ENCODE assay signal across 29 mouse cellular contexts in genomic region chr17:34943128-34943815, GRCm38 (mm10). TPM values are rescaled to one million over a fixed set of nuclear protein-coding genes. Genes with fewer than 3 reads are reported as not detected.
A peak's percentile ranks its signal among the peaks of the same experiment; 100 is the strongest.
DNase-seq lines count a peak whose midpoint lies in the region; ATAC-seq lines count a peak whose summit lies in the region.
"Had no signal": no experiment of that assay in that cellular context is flagged by ENCODE, and none has a peak within 500 bp of the region (broad histone marks: within the 10 kb centered on the region; RNA-seq: fewer than 3 reads in every experiment).

No protein-coding gene starts in this region.

- H3K4me2 ChIP-seq in kidney, embryonic 14.5 days (replicated peaks; ENCODE audit: low read depth, low read length), result no peak overlapping the region
- H3K4me2 ChIP-seq in limb, embryonic 13.5 days (replicated peaks), result no peak overlapping the region
- H3K4me2 ChIP-seq in intestine, embryonic 14.5 days (ENCODE audit: low read length), result no peak overlapping the region
- H3K4me2 ChIP-seq: heart, embryonic 13.5 days; hindbrain, embryonic 14.5 days; limb, embryonic 15.5 days; liver, embryonic 15.5 days; lung, embryonic 14.5 days; midbrain, embryonic 12.5 days; neural tube, embryonic 13.5 days had no signal

- H3K9me3 ChIP-seq in kidney, embryonic 14.5 days (ENCODE audit: control insufficient read depth, low read length), result no peaks in the 10 kb centered on the region
- no peaks in the 10 kb centered on the region for H3K9me3 ChIP-seq in limb, embryonic 13.5 days
- H3K9me3 ChIP-seq in limb, embryonic 10.5 days (replicated peaks), result no peaks in the 10 kb centered on the region
- 0 out of 2 replicates have a peak, but pooled peaks cover 2% of the 10 kb centered on the region for H3K9me3 ChIP-seq in intestine, embryonic 14.5 days (ENCODE audit: control insufficient read depth, low read length)
- H3K9me3 ChIP-seq: heart, embryonic 13.5 days; limb, embryonic 15.5 days; liver, embryonic 15.5 days; midbrain, embryonic 12.5 days; neural tube, embryonic 13.5 days had no signal

- no peak overlapping the region for H3K9ac ChIP-seq in kidney, embryonic 14.5 days (ENCODE audit: low read depth, low read length)
- 0 out of 2 replicates have a peak overlapping the region, but pooled peaks have one; percentile 4 for H3K9ac ChIP-seq in limb, embryonic 13.5 days
- no peak overlapping the region for H3K9ac ChIP-seq in intestine, embryonic 14.5 days (ENCODE audit: low read length)
- H3K9ac ChIP-seq: hindbrain, embryonic 14.5 days; limb, embryonic 15.5 days; liver, embryonic 15.5 days; lung, embryonic 14.5 days; midbrain, embryonic 12.5 days; neural tube, embryonic 13.5 days had no signal

- ATAC-seq in kidney, embryonic 14.5 days (ENCODE audit: low FRiP score, low TSS enrichment), result no peak
- no peak for ATAC-seq in limb, embryonic 13.5 days (ENCODE audit: low FRiP score, low read depth)
- ATAC-seq in intestine, embryonic 14.5 days (replicated peaks; ENCODE audit: low FRiP score, low TSS enrichment, low read depth), result peak; percentile 45; the same call in 1 of the 2 replicates
- ATAC-seq: forebrain, embryonic 16.5 days had no signal

- DNase-seq in kidney, adult 11 months, result peak; percentile 51
- DNase-seq in limb, embryonic 10.5 days (ENCODE audit: low spot score), result no peak
- DNase-seq in intestine, embryonic 14.5 days (ENCODE audit: low spot score), result peak; percentile 63
- DNase-seq in lung, postnatal 14 days, result no peak
- no peak for DNase-seq in embryo, embryonic 10.5 days (ENCODE audit: low spot score)
- DNase-seq: adrenal gland, postnatal 14 days; cerebellum, adult 11-12 months; cerebellum, adult 9-11 months; gastrocnemius, postnatal 10 days; heart, postnatal 10 days; lung, embryonic 14.5 days; thymus, postnatal 14 days had no signal

- H3K36me3 ChIP-seq in kidney, embryonic 14.5 days (ENCODE audit: control insufficient read depth, insufficient read depth, low read length), result no peaks in the 10 kb centered on the region
- H3K36me3 ChIP-seq in limb, embryonic 13.5 days, result no peaks in the 10 kb centered on the region
- H3K36me3 ChIP-seq in limb, embryonic 10.5 days, result no peaks in the 10 kb centered on the region
- H3K36me3 ChIP-seq in intestine, embryonic 14.5 days (ENCODE audit: control insufficient read depth, insufficient read depth, low read length), result no peaks in the 10 kb centered on the region
- H3K36me3 ChIP-seq: heart, embryonic 13.5 days; limb, embryonic 15.5 days; liver, embryonic 15.5 days; midbrain, embryonic 12.5 days had no signal

- no peaks in the 10 kb centered on the region for H3K27me3 ChIP-seq in kidney, embryonic 14.5 days (ENCODE audit: control insufficient read depth, insufficient read depth, low read length)
- H3K27me3 ChIP-seq in limb, embryonic 13.5 days, result no peaks in the 10 kb centered on the region
- no peaks in the 10 kb centered on the region for H3K27me3 ChIP-seq in limb, embryonic 10.5 days (ENCODE audit: low read depth, poor library complexity, severe bottlenecking)
- H3K27me3 ChIP-seq in intestine, embryonic 14.5 days (replicated peaks; ENCODE audit: control insufficient read depth, insufficient read depth, low read length), result no peaks in the 10 kb centered on the region
- H3K27me3 ChIP-seq: heart, embryonic 13.5 days; limb, embryonic 15.5 days; liver, embryonic 15.5 days; midbrain, embryonic 12.5 days; neural tube, embryonic 13.5 days had no signal

- WGBS in kidney, embryonic 14.5 days, result 78% methylated on average over 4 of the region's 4 CpGs
- 81% methylated on average over 4 of the region's 4 CpGs for WGBS in limb, embryonic 13.5 days
- WGBS in limb, embryonic 10.5 days, result 86% methylated on average over 4 of the region's 4 CpGs
- 72% methylated on average over 4 of the region's 4 CpGs for WGBS in intestine, embryonic 14.5 days

- H3K4me3 ChIP-seq in kidney, embryonic 14.5 days (ENCODE audit: low read length), result no peak overlapping the region
- no peak overlapping the region for H3K4me3 ChIP-seq in limb, embryonic 13.5 days
- H3K4me3 ChIP-seq in limb, embryonic 10.5 days, result no peak overlapping the region
- no peak overlapping the region for H3K4me3 ChIP-seq in intestine, embryonic 14.5 days (ENCODE audit: low read depth, low read length)
- H3K4me3 ChIP-seq: erythroblast, embryonic 14.5 days; heart, embryonic 13.5 days; limb, embryonic 15.5 days; liver, embryonic 15.5 days; midbrain, embryonic 12.5 days; myocyte; neural tube, embryonic 13.5 days had no signal

- 0 out of 2 replicates have a peak, but pooled peaks cover 5% of the 10 kb centered on the region for H3K4me1 ChIP-seq in kidney, embryonic 14.5 days (ENCODE audit: control insufficient read depth, insufficient read depth, low read length)
- H3K4me1 ChIP-seq in limb, embryonic 13.5 days, result peaks cover 9% of the 10 kb centered on the region
- peaks cover 12% of the 10 kb centered on the region for H3K4me1 ChIP-seq in limb, embryonic 10.5 days
- peaks cover 6% of the 10 kb centered on the region for H3K4me1 ChIP-seq in intestine, embryonic 14.5 days (replicated peaks; ENCODE audit: control insufficient read depth, insufficient read depth, low read length)

- H3K27ac ChIP-seq in kidney, embryonic 14.5 days (ENCODE audit: low read depth, low read length), result no peak overlapping the region
- H3K27ac ChIP-seq in limb, embryonic 13.5 days, result no peak overlapping the region
- H3K27ac ChIP-seq in limb, embryonic 10.5 days, result no peak overlapping the region
- peak overlapping the region; percentile 65 for H3K27ac ChIP-seq in intestine, embryonic 14.5 days (ENCODE audit: low read depth)
- H3K27ac ChIP-seq: heart, embryonic 13.5 days; hindbrain, embryonic 14.5 days; limb, embryonic 15.5 days; liver, embryonic 15.5 days; midbrain, embryonic 12.5 days; neural tube, embryonic 13.5 days had no signal

RNA-seq across cellular contexts. Expression of gene Neu1, which starts 12.2 kb away (rescaled TPM):
- 19.6 and 23.2 TPM in 2 replicates for polyA plus RNA-seq in kidney, embryonic 14.5 days (2014; fragmentation: Nextera tagmentation; extraction: Ambion mirVana)
- 20.0 and 21.0 TPM in 2 replicates for polyA plus RNA-seq in limb, embryonic 13.5 days (2015; fragmentation: Nextera tagmentation; extraction: Ambion mirVana)
- 14.6 and 16.1 TPM in 2 replicates for polyA plus RNA-seq in limb, embryonic 10.5 days (2016; fragmentation: Nextera tagmentation; extraction: Ambion mirVana)
- polyA plus RNA-seq in intestine, embryonic 14.5 days (2014; fragmentation: Nextera tagmentation; extraction: Ambion mirVana), result 40.1 and 42.8 TPM in 2 replicates

RNA-seq across cellular contexts. Expression of gene Hspa1b, which starts 15.8 kb away (rescaled TPM):
- 0.54 and 0.80 TPM in 2 replicates for polyA plus RNA-seq in kidney, embryonic 14.5 days (2014; fragmentation: Nextera tagmentation; extraction: Ambion mirVana)
- polyA plus RNA-seq in limb, embryonic 13.5 days (2015; fragmentation: Nextera tagmentation; extraction: Ambion mirVana), result 0.32 and 0.43 TPM in 2 replicates
- 0.08 and 0.14 TPM in 2 replicates for polyA plus RNA-seq in limb, embryonic 10.5 days (2016; fragmentation: Nextera tagmentation; extraction: Ambion mirVana)
- polyA plus RNA-seq in intestine, embryonic 14.5 days (2014; fragmentation: Nextera tagmentation; extraction: Ambion mirVana), result 0.24 and 0.46 TPM in 2 replicates
- polyA plus RNA-seq: forebrain, embryonic 11.5 days; forebrain, embryonic 16.5 days; midbrain, embryonic 12.5 days had no signal

RNA-seq across cellular contexts. Expression of gene Gm20481, which starts 26.4 kb away (rescaled TPM):
- not detected in 2 replicates for polyA plus RNA-seq in kidney, embryonic 14.5 days (2014; fragmentation: Nextera tagmentation; extraction: Ambion mirVana)
- not detected in 2 replicates for polyA plus RNA-seq in limb, embryonic 13.5 days (2015; fragmentation: Nextera tagmentation; extraction: Ambion mirVana)
- polyA plus RNA-seq in limb, embryonic 10.5 days (2016; fragmentation: Nextera tagmentation; extraction: Ambion mirVana), result not detected in 2 replicates
- polyA plus RNA-seq in intestine, embryonic 14.5 days (2014; fragmentation: Nextera tagmentation; extraction: Ambion mirVana), result not detected in 2 replicates
- polyA plus RNA-seq: embryonic facial prominence, embryonic 14.5 days; erythroblast, embryonic 14.5 days; forebrain, embryonic 11.5 days; forebrain, embryonic 16.5 days; heart, embryonic 13.5 days; hindbrain, embryonic 14.5 days; limb, embryonic 15.5 days; liver, embryonic 15.5 days; lung, embryonic 14.5 days; midbrain, embryonic 12.5 days; midbrain, postnatal 0 days; myocyte; neural tube, embryonic 13.5 days; stomach, embryonic 14.5 days; testis, adult 2 months; urinary bladder, adult 2 months had no signal

RNA-seq across cellular contexts. Expression of gene Hspa1a, which starts 28.7 kb away (rescaled TPM):
- 4.3 and 4.8 TPM in 2 replicates for polyA plus RNA-seq in kidney, embryonic 14.5 days (2014; fragmentation: Nextera tagmentation; extraction: Ambion mirVana)
- 3.7 and 4.4 TPM in 2 replicates for polyA plus RNA-seq in limb, embryonic 13.5 days (2015; fragmentation: Nextera tagmentation; extraction: Ambion mirVana)
- 1.1 and 1.4 TPM in 2 replicates for polyA plus RNA-seq in limb, embryonic 10.5 days (2016; fragmentation: Nextera tagmentation; extraction: Ambion mirVana)
- 3.5 and 4.5 TPM in 2 replicates for polyA plus RNA-seq in intestine, embryonic 14.5 days (2014; fragmentation: Nextera tagmentation; extraction: Ambion mirVana)

RNA-seq across cellular contexts. Expression of gene Slc44a4, which starts 29.0 kb away (rescaled TPM):
- polyA plus RNA-seq in kidney, embryonic 14.5 days (2014; fragmentation: Nextera tagmentation; extraction: Ambion mirVana), result 5.4 and 7.7 TPM in 2 replicates
- 0.14 TPM in 1 of 2 replicates, not detected in the other for polyA plus RNA-seq in limb, embryonic 13.5 days (2015; fragmentation: Nextera tagmentation; extraction: Ambion mirVana)
- polyA plus RNA-seq in limb, embryonic 10.5 days (2016; fragmentation: Nextera tagmentation; extraction: Ambion mirVana), result not detected in 2 replicates
- 25.4 and 28.4 TPM in 2 replicates for polyA plus RNA-seq in intestine, embryonic 14.5 days (2014; fragmentation: Nextera tagmentation; extraction: Ambion mirVana)
- polyA plus RNA-seq: erythroblast, embryonic 14.5 days; forebrain, embryonic 11.5 days; neural tube, embryonic 13.5 days had no signal

Comparison
In these comparisons a context has a peak if more than half of its experiments do, and no peak if none do; other contexts are left out.
1. DNase-seq: peak in kidney, adult 11 months (single experiment) and intestine, embryonic 14.5 days (single experiment); none in limb, embryonic 10.5 days (single experiment), lung, postnatal 14 days (single experiment) and embryo, embryonic 10.5 days (single experiment).